Mouse (Mus musculus): ENCODE results near the gene Phf12.

The Phf12 gene

DNA sequence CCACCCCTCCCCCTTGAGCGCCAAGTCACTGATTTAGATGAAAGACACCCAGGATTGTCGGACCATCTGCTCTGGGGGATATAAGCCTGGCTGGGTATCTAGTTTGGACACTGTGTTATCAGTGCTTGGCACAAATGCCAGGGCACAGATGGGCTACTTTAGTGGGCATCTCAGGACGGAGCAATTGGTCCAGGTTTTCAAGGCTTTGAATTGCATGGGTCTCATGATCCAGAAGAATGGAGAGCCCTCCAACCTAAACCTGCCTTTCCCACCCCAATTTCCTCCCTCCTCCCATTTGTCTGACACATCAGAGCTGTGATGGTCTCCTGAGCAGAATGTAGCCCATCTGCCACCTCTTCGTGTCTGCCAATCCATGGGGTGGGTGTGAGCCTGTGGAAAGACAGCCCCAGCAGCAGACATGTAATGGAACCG is 31.7 kb upstream of the Phf12 start:
- Histone ChIP-seq H3K4me1 (replicated peaks; ENCODE audit: low read depth, low read length) (peaks cover 53% of the 10 kb centered on the region), H3K4me3 (replicated peaks; ENCODE audit: low read length) (no peak overlapping the region), H3K9me3 (ENCODE audit: low read length) (peaks cover 5% of the 10 kb centered on the region; the same call in 1 of the 2 replicates), H3K36me3 (ENCODE audit: insufficient read depth, low read length) (no peaks in the 10 kb centered on the region), H3K27me3 (ENCODE audit: insufficient read depth, low read length) (peaks cover 93% of the 10 kb centered on the region)
- TF ChIP-seq CTCF (conservative IDR thresholded peaks at IDR 0.05; ENCODE audit: low read length) = no peak
- TF ChIP-seq NANOG (IDR thresholded peaks at IDR 0.05; ENCODE audit: borderline replicate concordance, low read length) = no peak
- no peak for TF ChIP-seq POU5F1 (IDR thresholded peaks at IDR 0.05; ENCODE audit: borderline replicate concordance, low read length)

DNA sequence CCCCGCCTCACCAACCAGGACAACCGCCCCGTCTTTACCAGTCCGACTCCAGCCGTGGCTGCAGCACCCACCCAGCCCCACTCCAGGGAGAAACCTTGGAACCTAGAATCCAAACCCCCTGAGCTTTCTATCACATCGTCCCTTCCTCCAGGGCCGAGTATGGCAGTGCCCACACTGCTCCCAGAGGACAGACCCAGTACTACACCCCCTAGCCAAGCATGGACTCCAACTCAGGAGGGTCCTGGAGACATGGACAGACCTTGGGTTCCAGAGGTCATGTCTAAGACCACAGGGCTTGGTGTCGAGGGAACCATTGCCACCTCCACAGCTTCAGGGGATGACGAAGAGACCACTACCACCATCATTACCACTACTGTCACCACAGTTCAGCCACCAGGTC is 28.9 kb upstream of the Phf12 start:
- H3K36me3 ChIP-seq (ENCODE audit: insufficient read depth, low read length) = no peaks in the 10 kb centered on the region
- TF ChIP-seq POU5F1 (IDR thresholded peaks at IDR 0.05; ENCODE audit: borderline replicate concordance, low read length) (no peak), NANOG (IDR thresholded peaks at IDR 0.05; ENCODE audit: borderline replicate concordance, low read length) (no peak), CTCF (conservative IDR thresholded peaks at IDR 0.05; ENCODE audit: low read length) (peak; percentile 99)
- H3K4me3 ChIP-seq (replicated peaks; ENCODE audit: low read length) = no peak overlapping the region; the same call in 1 of the 2 replicates
- H3K27me3 ChIP-seq (ENCODE audit: insufficient read depth, low read length) = peaks cover 97% of the 10 kb centered on the region
- H3K9me3 ChIP-seq (ENCODE audit: low read length) = peaks cover 5% of the 10 kb centered on the region; the same call in 1 of the 2 replicates
- H3K4me1 ChIP-seq (replicated peaks; ENCODE audit: low read depth, low read length) = peaks cover 37% of the 10 kb centered on the region

DNA sequence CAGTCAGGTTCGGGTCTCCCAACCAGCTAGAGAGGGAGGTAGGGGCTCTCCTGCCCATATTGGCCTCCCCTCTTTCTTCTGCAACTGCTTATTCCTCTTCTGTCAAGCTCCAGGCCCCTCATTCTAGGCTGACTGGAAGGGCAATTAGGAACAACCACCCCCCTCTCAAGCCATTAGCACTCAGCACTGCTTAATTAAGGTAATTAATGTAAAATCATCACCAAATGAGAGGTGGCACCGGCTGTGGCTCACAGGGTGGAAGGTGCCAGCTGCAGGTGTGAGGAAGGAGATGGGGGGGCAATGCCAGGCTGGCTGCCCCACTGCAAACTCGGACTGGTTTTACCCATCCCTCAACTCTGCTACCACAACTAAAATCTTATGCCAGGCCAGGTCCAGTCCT is 26.1 kb upstream of the Phf12 start:
- TF ChIP-seq NANOG (IDR thresholded peaks at IDR 0.05; ENCODE audit: borderline replicate concordance, low read length) (no peak), POU5F1 (IDR thresholded peaks at IDR 0.05; ENCODE audit: borderline replicate concordance, low read length) (no peak), CTCF (conservative IDR thresholded peaks at IDR 0.05; ENCODE audit: low read length) (no peak)
- no peaks in the 10 kb centered on the region for H3K9me3 ChIP-seq (ENCODE audit: low read length)
- peaks cover 99% of the 10 kb centered on the region for H3K27me3 ChIP-seq (ENCODE audit: insufficient read depth, low read length)
- no peaks in the 10 kb centered on the region for H3K36me3 ChIP-seq (ENCODE audit: insufficient read depth, low read length)
- H3K4me3 ChIP-seq (replicated peaks; ENCODE audit: low read length) = no peak overlapping the region
- H3K4me1 ChIP-seq (replicated peaks; ENCODE audit: low read depth, low read length) = peaks cover 21% of the 10 kb centered on the region

DNA sequence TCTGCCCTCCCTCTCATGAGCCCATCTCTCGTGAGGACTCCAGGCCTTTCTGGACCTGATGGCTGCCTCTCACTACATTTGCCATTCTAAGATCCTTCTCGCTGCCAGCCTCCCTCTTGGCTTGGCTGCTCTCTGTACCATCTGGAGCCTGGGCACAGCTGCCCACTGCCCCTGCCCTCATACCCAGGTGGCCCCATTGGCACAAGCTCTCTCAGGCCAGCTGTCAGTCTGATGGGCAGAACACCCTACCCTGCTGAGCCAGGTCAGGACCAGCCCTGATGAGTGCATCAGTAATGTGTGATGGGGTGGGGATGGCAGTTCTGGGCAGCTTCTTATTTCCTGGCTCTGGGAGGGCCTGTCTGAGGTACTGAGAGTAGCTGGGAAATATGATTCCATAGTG is 24.3 kb upstream of the Phf12 start:
- peaks cover 16% of the 10 kb centered on the region for H3K4me1 ChIP-seq (replicated peaks; ENCODE audit: low read depth, low read length)
- no peaks in the 10 kb centered on the region for H3K9me3 ChIP-seq (ENCODE audit: low read length)
- H3K4me3 ChIP-seq (replicated peaks; ENCODE audit: low read length) = no peak overlapping the region
- peaks cover 98% of the 10 kb centered on the region for H3K27me3 ChIP-seq (ENCODE audit: insufficient read depth, low read length)
- TF ChIP-seq CTCF (conservative IDR thresholded peaks at IDR 0.05; ENCODE audit: low read length) (no peak), POU5F1 (IDR thresholded peaks at IDR 0.05; ENCODE audit: borderline replicate concordance, low read length) (no peak), NANOG (IDR thresholded peaks at IDR 0.05; ENCODE audit: borderline replicate concordance, low read length) (no peak)
- H3K36me3 ChIP-seq (ENCODE audit: insufficient read depth, low read length) = no peaks in the 10 kb centered on the region

DNA sequence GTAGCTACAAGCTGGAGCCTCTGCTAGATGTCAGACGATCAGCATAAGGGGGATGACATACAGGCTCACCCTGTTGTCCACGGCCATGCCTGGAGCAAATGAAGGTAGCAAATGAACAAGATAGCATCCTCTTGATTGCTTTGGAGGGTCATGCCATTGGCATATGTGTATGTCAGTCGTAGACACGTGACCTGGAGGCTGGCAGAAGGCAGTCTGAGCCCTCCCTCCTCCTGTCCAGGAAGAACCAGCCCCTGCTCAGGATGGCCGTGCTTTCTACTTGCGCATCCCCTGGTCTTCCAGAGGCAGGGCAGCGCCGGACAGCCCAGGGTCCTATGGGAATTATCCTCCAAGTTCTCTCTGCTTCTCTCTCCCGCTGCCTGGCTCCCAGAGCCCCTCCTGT is 23.6 kb upstream of the Phf12 start:
- TF ChIP-seq POU5F1 (IDR thresholded peaks at IDR 0.05; ENCODE audit: borderline replicate concordance, low read length) (no peak), NANOG (IDR thresholded peaks at IDR 0.05; ENCODE audit: borderline replicate concordance, low read length) (no peak), CTCF (conservative IDR thresholded peaks at IDR 0.05; ENCODE audit: low read length) (no peak)
- peaks cover 13% of the 10 kb centered on the region for H3K4me1 ChIP-seq (replicated peaks; ENCODE audit: low read depth, low read length)
- H3K27me3 ChIP-seq (ENCODE audit: insufficient read depth, low read length) = peaks cover 92% of the 10 kb centered on the region
- H3K4me3 ChIP-seq (replicated peaks; ENCODE audit: low read length) = no peak overlapping the region
- no peaks in the 10 kb centered on the region for H3K9me3 ChIP-seq (ENCODE audit: low read length)
- H3K36me3 ChIP-seq (ENCODE audit: insufficient read depth, low read length) = no peaks in the 10 kb centered on the region

DNA sequence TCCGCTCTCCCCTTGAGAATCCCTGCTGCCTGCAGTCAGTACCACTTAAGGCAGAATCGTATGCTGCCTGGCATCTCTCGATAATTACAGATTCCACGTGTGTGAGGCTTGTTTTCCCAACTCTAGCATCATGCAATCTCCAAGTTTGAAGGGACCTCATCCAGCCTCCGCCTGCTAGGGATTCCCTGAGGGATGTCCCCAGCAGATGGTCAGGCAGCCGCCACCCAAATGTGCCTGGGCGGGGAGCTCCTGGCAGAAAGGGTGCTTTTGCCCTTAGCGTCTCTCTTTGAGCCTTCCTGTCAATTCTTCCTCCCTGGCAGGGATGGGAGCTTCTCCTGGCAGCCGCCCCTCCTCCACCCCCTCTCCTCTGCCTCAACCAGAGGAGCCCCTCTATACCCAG is 22.4 kb upstream of the Phf12 start:
- Histone ChIP-seq H3K4me1 (replicated peaks; ENCODE audit: low read depth, low read length) (peaks cover 22% of the 10 kb centered on the region), H3K27me3 (ENCODE audit: insufficient read depth, low read length) (peaks cover 87% of the 10 kb centered on the region), H3K36me3 (ENCODE audit: insufficient read depth, low read length) (no peaks in the 10 kb centered on the region), H3K9me3 (ENCODE audit: low read length) (no peaks in the 10 kb centered on the region), H3K4me3 (replicated peaks; ENCODE audit: low read length) (no peak overlapping the region)
- TF ChIP-seq POU5F1 (IDR thresholded peaks at IDR 0.05; ENCODE audit: borderline replicate concordance, low read length) (no peak), CTCF (conservative IDR thresholded peaks at IDR 0.05; ENCODE audit: low read length) (no peak), NANOG (IDR thresholded peaks at IDR 0.05; ENCODE audit: borderline replicate concordance, low read length) (no peak)

DNA sequence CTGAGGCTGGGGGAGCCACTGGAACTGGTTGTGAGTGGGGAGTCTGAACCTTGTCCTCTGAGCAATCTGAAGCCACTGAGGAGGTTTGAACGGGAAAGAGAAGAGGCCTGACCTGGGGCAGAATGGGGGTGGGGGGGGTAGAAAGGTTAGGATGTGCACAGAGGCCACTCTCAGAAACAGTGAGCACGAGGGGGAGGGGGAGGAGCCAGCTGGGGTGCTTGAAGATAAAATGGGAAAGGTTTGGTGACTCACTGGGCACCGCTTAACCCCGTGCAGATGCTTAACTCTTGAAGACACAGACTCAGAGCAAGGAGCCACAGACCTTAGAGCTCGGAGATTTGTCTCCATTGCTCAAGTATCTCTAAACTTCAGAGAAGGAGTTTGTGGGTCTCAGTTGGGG is 21.7 kb upstream of the Phf12 start:
- TF ChIP-seq NANOG (IDR thresholded peaks at IDR 0.05; ENCODE audit: borderline replicate concordance, low read length) = no peak
- TF ChIP-seq POU5F1 (IDR thresholded peaks at IDR 0.05; ENCODE audit: borderline replicate concordance, low read length) = no peak
- no peak for TF ChIP-seq CTCF (conservative IDR thresholded peaks at IDR 0.05; ENCODE audit: low read length)
- peaks cover 87% of the 10 kb centered on the region for H3K27me3 ChIP-seq (ENCODE audit: insufficient read depth, low read length)
- no peaks in the 10 kb centered on the region for H3K36me3 ChIP-seq (ENCODE audit: insufficient read depth, low read length)
- H3K9me3 ChIP-seq (ENCODE audit: low read length) = no peaks in the 10 kb centered on the region
- peaks cover 29% of the 10 kb centered on the region for H3K4me1 ChIP-seq (replicated peaks; ENCODE audit: low read depth, low read length)
- H3K4me3 ChIP-seq (replicated peaks; ENCODE audit: low read length) = no peak overlapping the region

DNA sequence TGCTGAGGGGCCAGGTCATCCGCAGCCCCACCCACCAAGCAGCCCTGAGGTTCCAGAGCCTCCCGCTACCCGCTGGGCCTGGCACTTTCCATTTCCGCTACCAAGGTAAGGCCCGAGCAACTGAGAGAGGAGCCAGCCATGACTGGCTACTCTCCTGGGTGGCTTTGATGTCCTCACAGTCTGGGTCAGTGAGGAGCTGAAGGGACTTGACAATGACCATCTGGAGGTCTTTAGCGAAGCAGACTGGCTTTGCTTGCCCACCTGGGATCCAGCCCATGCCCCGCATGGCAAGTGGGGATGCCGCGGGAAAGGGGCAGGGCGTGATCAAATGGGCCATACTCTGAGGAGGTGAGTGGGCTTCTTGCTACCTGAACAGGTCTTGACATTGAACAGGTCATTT is 19.6 kb upstream of the Phf12 start:
- H3K4me3 ChIP-seq (replicated peaks; ENCODE audit: low read length) = no peak overlapping the region
- TF ChIP-seq CTCF (conservative IDR thresholded peaks at IDR 0.05; ENCODE audit: low read length) (no peak), NANOG (IDR thresholded peaks at IDR 0.05; ENCODE audit: borderline replicate concordance, low read length) (no peak), POU5F1 (IDR thresholded peaks at IDR 0.05; ENCODE audit: borderline replicate concordance, low read length) (no peak)
- no peaks in the 10 kb centered on the region for H3K36me3 ChIP-seq (ENCODE audit: insufficient read depth, low read length)
- peaks cover 35% of the 10 kb centered on the region for H3K4me1 ChIP-seq (replicated peaks; ENCODE audit: low read depth, low read length)
- peaks cover 76% of the 10 kb centered on the region for H3K27me3 ChIP-seq (ENCODE audit: insufficient read depth, low read length)
- H3K9me3 ChIP-seq (ENCODE audit: low read length) = no peaks in the 10 kb centered on the region

DNA sequence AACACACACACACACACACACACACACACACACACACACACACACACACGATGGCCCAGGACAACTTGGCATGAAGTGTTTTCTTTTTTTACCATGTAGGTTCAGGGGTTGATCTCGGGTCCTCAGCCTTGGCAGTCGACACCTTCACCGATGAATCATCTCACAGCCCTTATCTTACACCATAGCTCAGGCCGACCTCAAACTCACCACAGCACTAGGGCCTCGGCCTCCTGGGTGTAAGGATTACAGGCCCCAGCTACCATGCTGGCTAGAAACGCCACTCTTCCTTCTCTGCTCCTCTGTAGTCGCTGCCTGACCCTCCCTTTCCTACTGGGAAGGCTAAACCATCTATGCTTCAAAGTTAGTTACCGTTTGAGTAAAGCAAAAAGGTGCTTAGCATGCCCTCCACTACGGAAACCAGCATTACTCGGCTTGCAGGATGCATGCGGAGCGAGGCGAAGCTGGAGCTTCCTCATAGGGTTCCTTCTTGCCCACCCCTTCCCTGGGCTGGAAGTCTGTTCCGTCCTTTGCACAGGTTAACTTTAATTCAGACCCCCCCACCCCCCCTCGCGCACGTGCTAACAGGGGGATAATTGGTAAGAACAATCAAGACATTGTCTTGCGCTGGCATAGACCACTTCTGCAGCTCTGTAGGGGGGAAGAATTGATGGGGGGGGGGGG is 18.0 kb upstream of the Phf12 start:
- Histone ChIP-seq H3K4me3 (replicated peaks; ENCODE audit: low read length) (no peak overlapping the region), H3K4me1 (replicated peaks; ENCODE audit: low read depth, low read length) (peaks cover 35% of the 10 kb centered on the region), H3K9me3 (ENCODE audit: low read length) (no peaks in the 10 kb centered on the region), H3K36me3 (ENCODE audit: insufficient read depth, low read length) (no peaks in the 10 kb centered on the region), H3K27me3 (ENCODE audit: insufficient read depth, low read length) (peaks cover 71% of the 10 kb centered on the region)
- no peak for TF ChIP-seq POU5F1 (IDR thresholded peaks at IDR 0.05; ENCODE audit: borderline replicate concordance, low read length)
- no peak for TF ChIP-seq CTCF (conservative IDR thresholded peaks at IDR 0.05; ENCODE audit: low read length)
- TF ChIP-seq NANOG (IDR thresholded peaks at IDR 0.05; ENCODE audit: borderline replicate concordance, low read length) = no peak
